ENCODE assay signal across 9 mouse cellular contexts in the genomic region with DNA sequence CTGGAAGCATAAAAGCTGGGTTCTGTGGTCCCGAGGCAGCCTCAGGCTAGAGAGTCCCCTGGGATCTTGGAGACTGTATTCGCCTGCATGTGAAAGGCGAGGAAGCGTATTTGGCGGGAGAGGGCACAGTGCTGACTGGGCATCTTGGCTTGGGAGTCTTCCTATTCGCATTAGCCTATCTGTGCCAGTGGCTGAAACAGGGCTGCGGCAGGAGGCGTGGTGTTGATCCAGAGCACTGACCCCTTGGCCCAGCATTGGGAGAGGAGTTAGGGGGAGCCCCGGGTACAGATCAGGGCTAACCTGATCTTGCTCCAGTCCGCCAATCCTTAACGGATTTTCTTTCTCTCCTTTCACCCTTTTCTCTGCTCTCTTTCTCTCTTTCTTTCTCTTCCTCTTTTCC. TPM values are rescaled to one million over a fixed set of nuclear protein-coding genes. Genes with fewer than 3 reads are reported as not detected.
DNase-seq lines count a peak whose midpoint lies in the region; ATAC-seq lines count a peak whose summit lies in the region.
"Had no signal": no experiment of that assay in that cellular context is flagged by ENCODE, and none has a peak within 500 bp of the region (broad histone marks: within the 10 kb centered on the region; RNA-seq: fewer than 3 reads in every experiment).

No protein-coding gene starts in this region.

- WGBS in heart, embryonic 15.5 days = 12% methylated on average over 11 of the region's 11 CpGs
- 10% methylated on average over 11 of the region's 11 CpGs for WGBS in embryonic facial prominence, embryonic 11.5 days

- H3K27me3 ChIP-seq in heart, embryonic 15.5 days = peaks cover 39% of the 10 kb centered on the region
- peaks cover 10% of the 10 kb centered on the region for H3K27me3 ChIP-seq in embryonic facial prominence, embryonic 11.5 days (ENCODE audit: control insufficient read depth, insufficient read depth, low read length)

- H3K4me2 ChIP-seq in heart, embryonic 15.5 days = peak overlapping the region; percentile 58
- H3K4me2 ChIP-seq in embryonic facial prominence, embryonic 11.5 days (ENCODE audit: low read depth, low read length) = no peak overlapping the region; the same call in 1 of the 2 replicates

- H3K36me3 ChIP-seq in heart, embryonic 15.5 days = no peaks in the 10 kb centered on the region
- H3K36me3 ChIP-seq in embryonic facial prominence, embryonic 11.5 days (replicated peaks; ENCODE audit: control insufficient read depth, insufficient read depth, low read depth, low read length) = no peaks in the 10 kb centered on the region

- DNase-seq in heart, postnatal 25 days (ENCODE audit: low spot score) = no peak
- peak; percentile 33 for DNase-seq in MN1 (ENCODE audit: low spot score)
- DNase-seq in embryonic facial prominence, embryonic 11.5 days (ENCODE audit: low spot score) = no peak
- DNase-seq in mesoderm, embryonic 11.5 days (ENCODE audit: low read depth, low spot score) = peak; percentile 12
- no peak for DNase-seq in right cerebral cortex, adult 18-20 months
- no peak for DNase-seq in lung, postnatal 4 days
- no peak for DNase-seq in urinary bladder, postnatal 14 days (ENCODE audit: low spot score)

- no peaks in the 10 kb centered on the region for H3K9me3 ChIP-seq in heart, embryonic 15.5 days (replicated peaks)
- no peaks in the 10 kb centered on the region for H3K9me3 ChIP-seq in embryonic facial prominence, embryonic 11.5 days (replicated peaks; ENCODE audit: control insufficient read depth, low read length)

- H3K27ac ChIP-seq in heart, embryonic 15.5 days = no peak overlapping the region
- no peak overlapping the region for H3K27ac ChIP-seq in embryonic facial prominence, embryonic 11.5 days (replicated peaks; ENCODE audit: low read depth, low read length)

- H3K4me3 ChIP-seq in heart, embryonic 15.5 days = no peak overlapping the region
- H3K4me3 ChIP-seq in embryonic facial prominence, embryonic 11.5 days (ENCODE audit: low read depth, low read length) = peak overlapping the region; percentile 37
- H3K4me3 ChIP-seq: erythroblast, embryonic 14.5 days had no signal

- intact Hi-C loops in heart, postnatal 25 days (cut with DNase I) = no loop called here

- H3K9ac ChIP-seq in heart, embryonic 15.5 days = no peak overlapping the region
- H3K9ac ChIP-seq in embryonic facial prominence, embryonic 11.5 days (replicated peaks; ENCODE audit: low read length) = no peak overlapping the region

- H3K4me1 ChIP-seq in heart, embryonic 15.5 days (replicated peaks) = peaks cover 7% of the 10 kb centered on the region
- peaks cover 3% of the 10 kb centered on the region; the same call in 1 of the 2 replicates for H3K4me1 ChIP-seq in embryonic facial prominence, embryonic 11.5 days (ENCODE audit: control insufficient read depth, insufficient read depth, low read length)

- ATAC-seq in heart, embryonic 15.5 days (replicated peaks; ENCODE audit: insufficient number of reproducible peaks, insufficient read depth, low FRiP score, low read depth) = no peak
- ATAC-seq in embryonic facial prominence, embryonic 11.5 days (replicated peaks; ENCODE audit: insufficient number of reproducible peaks, low FRiP score, low TSS enrichment, low read depth) = 0 out of 2 replicates have a peak, but pooled peaks have one; percentile 44

RNA-seq across cellular contexts. Expression of a gene that starts 28.7 kb away (rescaled TPM):
- polyA plus RNA-seq in heart, embryonic 15.5 days (2015; fragmentation: Nextera tagmentation; extraction: Ambion mirVana) = 6.5 and 7.3 TPM in 2 replicates
- 1 to 10 TPM; 3.4 to 5.1 TPM for total RNA-seq in heart, postnatal 25 days (2021)
- 12.6 and 13.8 TPM in 2 replicates for polyA plus RNA-seq in embryonic facial prominence, embryonic 11.5 days (2014; fragmentation: Nextera tagmentation; extraction: Ambion mirVana)
- polyA plus RNA-seq: erythroblast, embryonic 14.5 days had no signal

Comparison
In these comparisons a context has a peak if more than half of its experiments do, and no peak if none do; other contexts are left out.
1. DNase-seq: peak in MN1 (single experiment) and mesoderm, embryonic 11.5 days (single experiment); none in heart, postnatal 25 days (single experiment), embryonic facial prominence, embryonic 11.5 days (single experiment), right cerebral cortex, adult 18-20 months (single experiment), lung, postnatal 4 days (0 of 2) and urinary bladder, postnatal 14 days (single experiment).